Mouse (Mus musculus) cerebellum, postnatal 25 days (tissue): ENCODE measurements around the gene Krt80.
A peak's percentile ranks its signal among the peaks of the same experiment; 100 is the strongest.
"Not testable (repeated sequence)": the region's sequence is repeated elsewhere in the genome, so short reads cannot be mapped to it uniquely, and the experiment has no call there.

Source experiments
- DNase-seq, 2 experiments: peaks; one replicate each; pipeline ENCODE4 v3.0.0; 2021; ENCODE audit warnings: mixed read lengths in 2 of 2

The Krt80 gene

DNA sequence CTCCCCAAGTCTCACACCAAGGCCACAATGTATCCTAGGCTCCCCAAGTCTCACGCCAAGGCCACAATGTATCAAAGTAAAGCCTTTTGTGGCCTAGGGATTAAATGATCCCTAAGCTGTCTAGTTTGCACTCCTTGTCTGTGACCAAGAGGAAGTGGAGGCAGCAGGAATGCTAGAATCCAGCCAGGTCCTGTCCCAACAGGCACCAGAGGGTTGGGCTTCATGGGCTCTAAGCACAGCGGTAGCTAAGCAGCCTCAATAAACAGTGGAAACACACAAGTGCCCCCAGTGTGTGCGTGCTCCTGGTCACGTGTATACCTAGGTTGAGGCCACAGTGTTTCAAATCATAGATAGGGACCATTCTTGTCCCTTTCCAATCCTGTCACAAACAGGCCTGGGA is 31.6 kb downstream of the Krt80 start:
- DNase-seq: no peak

DNA sequence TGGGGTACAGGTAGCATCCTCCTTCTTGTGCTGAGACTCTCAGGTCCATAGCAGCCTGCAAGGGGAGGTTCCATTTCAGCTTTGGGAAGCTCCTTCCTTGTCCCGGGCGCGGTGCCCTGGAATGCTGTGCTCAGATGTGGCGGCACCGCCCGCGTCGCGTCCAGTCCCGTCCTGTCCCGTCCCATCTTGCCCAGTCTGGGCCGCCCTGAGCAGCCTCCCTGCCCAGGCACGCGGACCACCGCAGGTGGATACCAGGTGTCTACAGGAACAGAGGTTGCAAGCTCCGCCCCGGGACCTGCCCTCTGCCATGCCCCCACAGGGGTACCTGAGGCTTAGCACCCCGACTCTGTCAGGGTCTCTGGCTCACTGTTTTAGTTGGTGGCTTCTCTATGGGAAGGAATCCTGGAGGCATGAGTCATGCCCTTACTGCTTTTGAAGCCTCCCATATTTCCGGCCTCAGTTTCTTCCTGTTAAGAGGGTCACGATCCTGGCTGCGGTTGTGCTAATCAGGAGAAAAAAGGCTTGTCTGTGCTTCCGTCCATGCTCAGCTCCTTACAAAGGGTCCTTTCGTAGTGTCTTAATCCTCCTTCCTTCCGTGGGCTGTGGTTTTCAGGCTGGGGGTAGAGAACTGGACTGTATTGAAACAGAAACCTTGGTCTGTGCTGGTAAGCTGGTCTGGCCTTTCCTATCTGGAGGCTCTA is 33.3 kb downstream of the Krt80 start:
- no peak for DNase-seq

DNA sequence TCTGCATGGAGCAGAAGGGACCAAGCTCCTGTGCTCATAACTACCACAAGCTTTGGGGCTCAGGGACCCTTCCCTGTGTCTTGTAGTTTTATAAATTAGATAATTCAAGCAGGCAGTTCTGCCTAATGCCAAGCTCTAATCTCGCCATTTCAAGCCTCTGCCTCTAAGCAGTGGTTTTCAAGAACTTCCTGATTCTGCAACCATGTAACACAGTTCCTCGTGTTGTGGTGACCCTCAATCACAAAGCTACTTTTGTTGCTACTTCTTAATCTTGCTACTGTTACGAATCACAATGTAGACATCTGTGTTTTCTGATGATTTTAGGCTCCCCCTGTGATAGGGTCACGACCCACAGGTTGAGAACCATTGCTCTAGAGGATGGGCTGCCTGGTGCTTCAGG is 36.3 kb downstream of the Krt80 start:
- no peak for DNase-seq

DNA sequence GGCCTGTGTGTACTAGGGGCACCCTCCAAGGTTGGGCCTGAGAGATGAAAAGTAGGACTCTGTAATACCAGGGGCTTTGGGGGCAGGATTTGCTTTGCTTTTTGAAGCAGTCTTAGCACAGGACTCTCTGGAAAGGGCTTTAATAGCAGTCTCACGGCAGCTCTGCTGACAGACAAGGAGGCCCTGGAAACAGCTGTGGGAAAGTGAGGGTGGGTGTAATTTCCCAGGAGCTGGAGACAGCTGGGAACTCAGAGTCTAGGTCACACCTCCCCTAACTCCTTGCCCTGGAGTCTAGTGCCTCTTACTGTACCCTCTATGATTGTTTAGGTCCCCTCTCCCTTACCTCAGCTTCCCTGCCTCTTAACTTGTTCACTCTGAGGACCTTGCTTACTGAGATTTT is 36.8 kb downstream of the Krt80 start:
- no peak for DNase-seq

DNA sequence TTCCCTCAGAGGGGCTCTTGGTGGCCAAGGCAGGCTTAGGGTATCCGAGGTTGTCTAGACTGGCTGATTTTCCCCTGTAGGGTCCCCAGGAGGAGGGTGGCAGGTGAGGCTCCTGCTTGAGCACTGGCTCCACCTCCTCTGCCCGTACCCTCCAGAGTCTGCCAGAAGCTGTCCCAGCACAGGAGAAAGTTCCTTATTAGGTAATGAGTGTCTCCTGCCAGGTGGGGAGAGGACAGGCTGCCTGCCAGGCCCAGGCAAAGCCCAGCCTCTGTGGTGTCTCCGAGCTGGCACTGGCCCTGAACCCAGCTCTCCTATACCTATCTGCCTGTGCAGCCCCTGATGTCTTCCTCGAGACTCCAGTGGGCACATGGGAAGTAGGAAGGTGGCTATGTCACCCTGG is 37.6 kb downstream of the Krt80 start:
- peak in 1 of 2 experiments; percentile 45 for DNase-seq

DNA sequence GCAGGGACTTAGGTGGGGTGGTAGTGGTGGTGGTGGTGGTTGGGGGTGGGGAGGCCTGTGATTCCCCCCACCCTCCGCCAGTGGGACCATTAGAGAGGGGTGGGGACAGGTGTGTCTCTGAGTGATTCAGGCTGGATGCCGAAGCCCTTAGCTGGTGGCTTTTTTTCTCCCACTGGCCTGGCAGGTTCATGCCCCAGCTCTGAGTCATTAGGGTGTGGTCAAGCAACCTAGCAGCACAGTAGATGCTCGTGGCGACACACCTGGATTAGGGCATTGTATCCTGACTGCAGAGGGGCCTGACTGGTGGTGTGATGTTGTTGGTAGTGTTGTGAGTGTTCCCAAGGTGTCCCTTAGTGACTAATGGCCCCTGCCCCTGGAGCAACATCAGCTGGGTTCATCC is 38.9 kb downstream of the Krt80 start:
- DNase-seq: no peak

DNA sequence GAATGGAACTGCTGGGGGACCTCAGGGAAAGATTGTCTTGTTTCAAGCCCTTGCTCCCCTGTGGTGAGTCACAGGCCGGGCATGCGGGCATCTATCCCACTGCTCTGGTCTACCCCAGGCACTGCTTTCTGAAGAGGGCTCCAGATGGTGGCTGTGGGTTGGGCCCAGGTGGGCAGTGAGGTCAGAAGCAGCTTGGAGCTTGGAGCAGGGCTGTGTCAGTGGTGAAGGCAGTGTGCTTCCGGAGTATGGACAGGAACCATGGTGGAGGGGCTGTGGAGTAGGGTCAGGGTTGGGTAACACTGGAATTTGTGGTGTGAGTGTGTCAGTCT is 40.4 kb downstream of the Krt80 start:
- DNase-seq: no peak

DNA sequence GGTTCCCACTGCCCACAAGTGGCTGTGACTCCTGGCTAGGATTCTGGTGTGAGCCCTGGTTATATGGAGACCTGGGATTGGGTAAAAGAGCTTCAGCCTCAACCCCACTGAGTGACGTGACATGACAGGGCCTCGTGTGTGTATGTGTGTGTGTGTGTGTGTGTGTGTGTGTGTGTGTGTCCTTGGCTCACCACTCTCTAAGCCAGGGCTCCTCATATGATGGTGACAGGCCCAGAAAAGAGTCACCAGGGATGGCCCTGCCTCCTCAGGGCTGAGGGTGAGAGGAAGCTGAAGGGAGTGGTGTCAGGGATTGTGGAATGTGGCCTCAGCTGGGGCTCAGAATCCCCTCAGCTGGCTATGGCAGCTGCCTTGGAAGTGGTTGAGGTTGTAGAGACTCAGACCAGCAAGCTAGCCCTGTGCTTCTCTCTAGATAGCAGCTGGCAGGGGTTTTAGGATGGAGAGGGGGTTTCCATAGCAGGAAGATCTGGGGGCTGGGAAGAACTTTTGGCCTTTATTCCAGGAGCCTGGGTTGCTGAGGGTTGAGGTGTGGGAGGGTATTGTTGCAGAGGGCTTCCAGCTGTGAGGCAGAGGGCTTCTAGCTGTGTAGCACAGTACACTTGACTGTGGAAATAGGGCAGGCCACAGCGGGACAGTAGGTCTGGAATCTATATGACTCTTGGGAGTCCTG is 40.9 kb downstream of the Krt80 start:
- no peak for DNase-seq

DNA sequence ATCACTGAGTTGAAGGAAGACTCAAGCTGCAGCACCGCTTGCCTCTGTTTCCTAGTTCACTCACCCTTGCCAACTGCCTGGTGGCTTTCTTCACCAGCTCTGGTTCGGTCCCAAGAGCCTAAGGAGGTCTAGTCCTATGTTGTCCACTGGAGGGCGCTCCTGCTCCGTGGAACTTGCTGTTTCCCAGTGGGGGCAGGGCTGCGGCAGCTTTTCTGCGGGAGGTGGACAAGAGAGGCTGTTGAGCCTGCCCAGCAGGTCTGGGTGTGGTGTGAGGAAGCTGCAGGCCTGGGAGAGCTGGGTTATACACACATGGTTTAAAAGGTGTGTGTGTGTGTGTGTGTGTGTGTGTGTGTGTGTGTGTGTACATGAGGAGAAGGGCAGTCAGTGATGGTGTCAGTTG is 42.7 kb downstream of the Krt80 start:
- peak; percentile 80 to 89 for DNase-seq

DNA sequence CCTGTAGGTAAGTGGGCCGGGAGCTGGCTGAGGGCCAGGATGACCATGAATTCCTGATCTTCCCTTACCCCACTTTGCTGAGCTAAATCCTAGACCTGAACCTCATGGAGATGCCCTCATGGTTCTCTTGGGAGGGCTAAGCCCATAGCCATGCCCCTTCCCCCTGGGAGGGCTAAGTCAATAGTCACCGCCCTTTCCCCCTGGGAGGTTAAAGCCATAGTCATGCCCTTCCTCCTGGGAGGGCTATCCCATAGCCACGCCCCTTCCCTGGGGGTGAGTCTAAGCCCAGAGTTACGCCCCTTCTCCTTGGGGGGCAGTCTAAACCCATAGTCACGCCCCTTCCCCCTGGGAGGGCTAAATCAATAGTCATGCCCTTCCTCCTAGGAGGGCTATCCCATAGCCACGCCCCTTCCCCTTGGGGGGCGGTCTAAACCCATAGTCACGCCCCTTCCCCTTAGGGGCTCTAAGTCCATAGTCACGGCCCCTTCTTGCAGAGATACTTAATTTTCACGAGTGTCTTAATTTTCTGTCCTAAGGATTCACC is 43.9 kb downstream of the Krt80 start:
- no peak for DNase-seq

DNA sequence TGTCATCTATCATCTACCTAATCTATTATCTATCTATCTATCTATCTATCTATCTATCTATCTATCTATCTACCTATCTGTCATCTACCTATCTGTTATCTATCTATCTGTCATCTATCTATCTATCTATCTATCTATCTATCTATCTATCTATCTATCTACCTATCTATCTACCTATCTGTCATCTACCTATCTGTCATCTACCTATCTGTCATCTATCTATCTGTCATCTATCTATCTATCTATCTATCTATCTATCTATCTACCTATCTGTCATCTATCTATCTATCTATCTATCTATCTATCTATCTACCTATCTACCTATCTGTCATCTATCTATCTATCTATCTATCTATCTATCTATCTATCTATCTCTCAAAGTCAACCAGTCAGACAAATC is 45.6 kb downstream of the Krt80 start:
- DNase-seq: not testable (repeated sequence)

DNA sequence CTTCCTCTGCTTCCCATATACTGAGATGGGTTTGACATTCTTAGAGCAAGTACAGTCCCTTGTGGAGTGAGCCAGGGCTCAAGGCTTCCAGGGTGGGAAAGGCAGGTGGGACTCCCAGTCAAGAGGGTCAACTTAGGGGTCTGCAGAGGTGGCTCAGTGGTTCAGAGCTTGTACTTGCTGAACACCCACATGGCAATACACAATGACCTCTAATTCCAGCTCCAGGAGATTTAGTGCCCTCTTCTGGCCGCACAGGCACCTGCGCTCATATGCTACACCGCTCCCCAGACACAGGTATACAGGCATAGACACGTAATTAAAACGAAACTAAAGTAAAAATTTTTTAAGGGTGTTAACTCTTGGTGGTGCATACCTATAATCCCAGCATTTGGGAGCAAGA is 46.5 kb downstream of the Krt80 start:
- no peak for DNase-seq

DNA sequence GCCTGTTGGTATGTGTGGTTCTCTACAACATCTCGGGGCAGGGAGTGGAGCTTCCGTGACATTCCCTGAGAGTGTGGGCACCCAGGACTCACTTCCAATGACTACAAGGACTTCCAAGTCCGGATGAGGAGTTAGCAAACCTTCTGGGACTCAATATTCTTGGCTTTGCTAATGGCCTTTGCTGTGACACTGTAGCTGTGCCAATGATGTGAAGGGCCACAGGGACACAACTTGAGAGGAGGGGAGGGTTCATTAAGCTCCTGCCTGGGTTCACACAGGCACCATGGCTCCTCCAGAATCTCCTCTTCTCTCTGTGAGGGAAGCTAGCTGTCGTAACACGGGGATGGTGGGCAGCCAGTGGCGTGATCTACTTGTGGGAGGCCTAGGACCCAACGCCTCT is 47.3 kb downstream of the Krt80 start:
- no peak for DNase-seq

DNA sequence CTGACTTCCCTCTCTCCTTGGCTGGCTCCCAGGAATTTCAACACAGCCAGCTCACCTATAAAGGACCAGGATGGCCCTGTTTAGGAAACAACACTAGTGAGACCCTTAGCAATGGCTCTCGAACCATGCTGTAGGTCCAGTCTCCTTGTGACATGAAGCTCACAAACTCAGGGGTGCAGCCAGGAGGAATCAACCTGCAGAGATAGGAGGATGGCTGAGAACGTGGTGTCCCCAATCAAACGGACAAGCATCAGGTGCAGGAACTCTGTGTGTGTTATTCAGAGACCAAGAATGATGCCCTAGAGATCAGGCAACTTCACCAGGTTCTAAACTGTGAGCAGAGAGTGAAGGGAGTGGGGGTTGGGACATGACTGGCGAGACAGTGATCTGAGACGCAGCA is 47.9 kb downstream of the Krt80 start:
- no peak for DNase-seq

DNA sequence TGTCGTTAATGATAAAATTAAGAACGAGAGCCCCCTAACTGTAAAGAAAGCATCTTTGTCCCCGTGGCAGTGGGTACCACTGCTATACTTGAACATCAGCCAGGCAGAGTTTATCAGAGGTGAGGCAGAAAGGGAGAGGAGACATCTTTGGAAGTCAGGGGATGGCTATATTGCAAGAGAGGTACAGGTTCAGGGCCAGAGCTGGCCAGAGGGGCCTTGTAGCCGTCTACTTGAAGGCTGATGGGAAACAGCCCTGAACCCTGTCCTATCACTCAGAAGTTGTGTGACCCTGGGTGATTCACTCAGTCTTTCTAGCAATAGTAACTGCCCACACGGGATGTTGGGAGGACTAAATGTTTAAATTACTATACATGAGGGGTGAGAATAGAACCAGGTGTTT is 48.8 kb downstream of the Krt80 start:
- no peak for DNase-seq

DNA sequence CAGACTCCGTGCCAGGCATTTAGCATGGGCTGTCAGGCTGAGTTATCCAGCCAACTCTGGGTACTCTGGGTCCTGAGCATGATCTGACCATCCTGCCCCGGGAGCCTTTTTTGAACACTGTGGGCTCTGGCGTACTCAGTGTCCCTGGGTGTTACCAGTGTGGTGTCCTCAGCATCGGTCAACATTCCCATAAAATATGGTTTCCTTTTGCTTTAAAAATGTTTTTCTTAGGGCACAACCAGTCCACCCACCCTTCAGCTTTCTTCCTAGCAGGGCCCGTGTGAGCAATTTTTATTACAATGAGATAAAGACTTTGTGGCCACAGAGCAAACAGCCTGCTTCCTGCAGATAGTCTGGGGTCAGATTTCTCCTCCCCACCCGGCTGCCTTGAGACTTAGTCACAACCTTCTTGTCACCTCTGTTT is 49.3 kb downstream of the Krt80 start:
- DNase-seq: no peak

DNA sequence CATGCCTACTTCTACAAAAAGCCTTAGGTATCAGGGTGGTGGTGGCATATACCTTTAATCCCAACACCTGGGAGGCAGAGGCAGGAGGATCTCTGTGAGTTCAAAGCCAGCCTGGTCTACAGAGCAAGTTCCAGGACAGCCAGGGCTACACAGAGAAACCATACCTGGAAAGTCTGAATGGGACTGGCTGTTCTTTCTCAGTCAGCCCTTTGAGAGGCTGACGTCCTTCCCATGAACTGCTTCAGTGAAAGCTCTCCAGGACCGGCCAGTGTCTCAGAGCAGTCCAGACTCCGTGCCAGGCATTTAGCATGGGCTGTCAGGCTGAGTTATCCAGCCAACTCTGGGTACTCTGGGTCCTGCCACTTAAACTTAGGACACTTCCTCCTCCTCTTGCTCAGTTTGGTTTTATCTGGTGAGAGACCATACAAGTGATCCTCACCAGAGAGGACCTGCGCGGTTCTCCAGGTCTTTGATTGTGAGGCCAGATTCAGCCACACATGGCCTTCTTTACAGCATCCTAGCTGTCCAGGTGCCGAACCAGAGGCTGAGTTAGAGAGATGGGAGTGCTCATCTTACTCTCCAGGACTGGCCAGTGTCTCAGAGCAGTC is 49.8 kb downstream of the Krt80 start:
- no peak for DNase-seq

DNA sequence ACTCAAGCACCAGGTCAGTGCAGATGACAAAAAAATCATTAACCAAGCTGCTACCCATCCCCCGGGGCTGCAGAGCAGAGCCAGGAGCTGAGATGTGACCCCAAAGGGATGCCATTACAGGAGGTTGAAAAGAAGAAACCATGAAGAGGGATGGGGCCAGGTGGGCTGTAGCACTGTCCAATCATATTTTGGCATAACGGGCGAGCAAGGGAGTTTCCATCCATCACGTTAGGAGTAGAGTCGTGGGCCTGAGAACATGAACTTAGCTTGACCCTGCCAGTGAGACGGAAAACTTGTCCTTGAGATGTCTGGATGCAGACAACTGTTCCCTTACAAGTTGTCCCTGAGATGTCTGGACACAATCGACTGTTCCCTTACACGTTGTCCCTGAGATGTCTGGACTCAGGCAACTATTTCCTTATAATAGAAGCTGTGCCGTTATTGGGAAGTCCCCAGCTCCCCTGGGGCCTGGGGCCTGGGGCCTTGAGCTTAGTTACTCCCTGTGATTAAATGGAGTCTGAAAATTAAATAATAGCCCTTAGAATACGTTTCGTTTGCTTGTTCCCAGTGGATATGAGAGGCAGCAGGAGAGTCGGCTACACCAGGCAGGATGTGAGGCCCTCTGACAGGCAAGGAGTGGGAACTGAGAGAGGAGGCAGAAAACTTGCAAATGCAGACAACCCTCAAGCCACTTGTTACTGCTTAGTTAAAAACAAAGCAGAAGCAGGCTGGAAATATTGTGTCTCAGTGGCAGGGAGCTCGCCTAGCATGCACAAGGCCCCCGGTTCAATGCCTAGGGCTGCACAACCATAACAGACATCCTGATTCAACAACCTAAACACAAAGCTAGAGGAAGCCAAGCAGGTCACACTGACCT is 50.8 kb downstream of the Krt80 start:
- no peak for DNase-seq

DNA sequence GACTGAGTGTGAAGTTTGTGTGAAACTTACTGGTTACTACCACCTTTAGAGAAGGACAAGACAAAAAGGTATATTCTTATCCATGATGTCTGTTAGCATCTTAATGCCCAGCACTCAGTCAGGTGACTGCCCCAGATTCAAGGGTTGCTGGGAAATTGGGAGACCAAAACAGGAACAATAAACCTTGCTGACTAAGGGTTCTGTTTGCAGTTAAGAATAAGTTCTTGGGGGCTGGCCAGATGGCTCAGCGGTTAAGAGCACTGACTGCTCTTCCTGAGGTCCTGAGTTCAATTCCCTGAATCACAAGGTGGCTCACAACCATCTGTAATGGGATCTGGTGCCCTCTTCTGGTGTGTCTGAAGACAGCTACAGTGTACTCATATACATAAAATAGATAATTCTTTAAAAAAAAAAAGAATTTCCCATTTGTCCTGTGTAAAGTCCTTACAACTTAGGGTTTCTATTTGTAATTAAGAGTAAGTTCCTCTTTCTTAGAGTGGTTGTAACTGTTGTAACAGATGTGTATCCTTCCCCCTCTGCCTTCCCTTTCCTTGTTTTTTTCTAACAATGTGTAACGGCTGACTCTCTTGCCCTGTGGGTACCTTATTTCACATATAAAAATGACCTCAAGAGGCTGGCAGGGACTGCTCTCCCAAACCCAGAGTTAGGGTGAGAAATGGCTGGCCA is 52.0 kb downstream of the Krt80 start:
- DNase-seq: no peak

DNA sequence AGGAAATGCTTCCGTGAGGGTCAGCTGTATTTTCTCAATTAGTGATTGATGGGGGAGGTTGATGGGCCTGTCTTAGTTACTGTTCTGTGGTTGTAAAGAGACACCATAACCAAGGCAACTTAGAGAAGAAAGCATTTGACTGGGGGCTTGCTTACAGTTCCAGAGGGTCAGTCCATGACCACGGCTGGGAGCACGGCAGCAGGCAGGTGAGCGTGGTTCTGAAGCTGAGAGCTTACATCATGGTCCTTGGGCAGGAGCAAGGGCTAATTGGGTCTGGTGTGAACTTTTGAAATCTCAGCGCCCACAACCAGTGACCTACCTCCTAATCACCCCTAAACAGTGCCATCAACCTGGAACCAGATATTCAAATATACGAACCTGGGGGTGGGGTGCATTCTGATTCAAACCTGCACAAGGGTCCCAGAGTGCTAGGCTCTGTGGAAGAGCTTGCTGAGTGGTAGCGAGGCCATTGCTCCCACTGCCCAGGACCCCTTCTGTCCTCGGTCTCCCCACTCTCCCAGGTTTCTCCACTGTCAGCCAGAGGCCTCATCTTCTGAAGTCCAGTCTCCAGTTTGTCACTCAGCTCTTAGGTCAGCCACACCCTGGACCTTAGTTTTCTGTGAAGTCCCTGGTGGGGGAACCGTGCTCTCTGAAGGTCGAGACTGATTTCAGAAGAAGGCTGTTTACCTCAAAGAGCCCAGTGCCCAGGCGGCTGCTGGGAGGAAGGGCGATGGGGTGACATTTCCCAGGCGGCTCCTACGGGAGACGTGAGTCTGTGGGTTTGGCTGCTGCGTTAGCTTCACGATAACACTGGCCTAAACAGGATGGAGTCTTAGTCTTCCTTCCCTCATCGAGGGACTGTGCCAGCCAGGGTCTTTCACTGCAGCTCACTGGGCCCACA is 52.8 kb downstream of the Krt80 start:
- DNase-seq: no peak

DNA sequence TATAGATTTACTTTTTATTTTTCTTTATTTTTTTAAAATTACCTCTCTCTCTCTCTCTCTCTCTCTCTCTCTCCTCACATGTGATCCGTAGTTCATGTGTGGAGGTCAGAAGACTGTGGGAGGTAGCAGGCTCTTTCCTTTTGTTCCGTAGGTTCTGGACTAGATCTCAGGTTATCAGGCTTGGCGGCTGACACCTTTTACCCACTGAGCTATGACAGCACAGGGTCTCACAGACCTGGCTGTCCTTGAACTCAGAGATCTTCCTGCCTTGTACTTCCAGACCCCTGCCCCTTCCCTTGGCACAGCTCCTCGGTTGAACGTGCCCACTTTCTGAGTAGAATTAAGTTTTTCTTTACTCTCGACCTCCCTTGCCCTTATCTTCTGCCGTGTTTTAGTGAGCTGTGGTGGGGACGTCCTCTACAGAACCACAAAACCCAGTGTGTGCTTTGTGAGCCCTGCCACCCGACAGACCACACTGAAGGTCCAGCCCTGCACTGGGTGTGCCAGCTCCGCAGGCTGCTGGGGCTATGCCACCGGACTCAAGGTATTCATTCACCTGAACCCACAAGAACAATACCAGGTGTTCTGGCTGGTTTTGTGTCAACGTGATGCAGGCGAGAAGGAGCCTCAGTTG is 53.6 kb downstream of the Krt80 start:
- DNase-seq: no peak
